Mouse (Mus musculus): Measurements from ENCODE around the gene Rabl6.

DNA sequence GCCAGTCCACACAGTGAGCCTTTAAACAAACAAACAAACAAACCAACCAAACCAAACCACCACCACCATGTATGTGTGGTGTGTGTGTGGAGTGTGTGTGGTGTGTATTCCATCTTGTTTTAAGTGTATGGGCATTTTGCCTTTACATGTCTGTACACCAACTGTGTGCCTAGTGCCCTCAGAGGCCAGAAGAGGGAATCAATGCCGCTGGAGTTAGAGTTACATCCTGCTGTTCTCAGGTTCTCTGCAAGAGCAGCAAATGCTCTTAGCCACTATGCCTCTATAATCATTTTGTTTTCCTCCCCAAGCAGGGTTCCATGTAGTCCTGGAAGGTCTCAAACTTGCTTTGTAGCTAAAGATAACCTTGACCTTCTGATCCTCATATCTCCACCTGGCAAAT is 52.0 kb downstream of the Rabl6 start:
- no peak for TF ChIP-seq CTCF (IDR thresholded peaks at IDR 0.05; ENCODE audit: extremely low read depth, insufficient read depth, insufficient read length, insufficient replicate concordance)
- TF ChIP-seq POLR2A (IDR thresholded peaks at IDR 0.05; ENCODE audit: low read depth, low read length): no peak

Data from spleen, adult 2 months (tissue).